ENCODE assay signal across 8 mouse cellular contexts in the genomic region with DNA sequence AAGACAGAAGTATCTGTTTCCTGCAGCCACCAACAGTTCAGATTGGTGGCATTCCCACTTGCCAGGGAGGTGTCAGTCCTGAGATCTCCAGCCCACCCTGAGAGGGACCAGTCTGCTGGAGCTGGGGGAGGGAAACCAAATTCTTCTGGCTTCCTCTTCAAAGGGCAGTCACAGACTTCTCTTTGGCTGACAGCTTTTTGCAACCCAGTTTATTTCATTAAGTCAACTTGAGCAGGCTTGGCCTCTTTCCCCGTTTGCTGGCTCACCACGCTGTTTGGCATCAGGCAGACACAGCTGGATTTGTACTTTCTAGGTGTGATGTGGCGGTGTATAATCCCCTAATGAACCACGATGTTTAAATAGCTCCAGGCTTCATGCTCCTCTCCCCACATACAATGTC.
DNase-seq lines count a peak whose midpoint lies in the region; ATAC-seq lines count a peak whose summit lies in the region.
"Had no signal": no experiment of that assay in that cellular context is flagged by ENCODE, and none has a peak within 500 bp of the region (broad histone marks: within the 10 kb centered on the region; RNA-seq: fewer than 3 reads in every experiment).

No protein-coding gene starts in this region.

- H3K4me1 ChIP-seq in midbrain, embryonic 11.5 days (ENCODE audit: control insufficient read depth, insufficient read depth, low read length) = no peaks in the 10 kb centered on the region; the same call in 1 of the 2 replicates
- H3K4me1 ChIP-seq in midbrain, embryonic 16.5 days (ENCODE audit: control insufficient read depth, insufficient read depth, low read length) = peaks cover 5% of the 10 kb centered on the region
- peaks cover 38% of the 10 kb centered on the region for H3K4me1 ChIP-seq in heart, embryonic 16.5 days (ENCODE audit: control insufficient read depth, insufficient read depth, low read length)

- H3K4me3 ChIP-seq in midbrain, embryonic 11.5 days (ENCODE audit: low read depth, low read length) = no peak overlapping the region
- no peak overlapping the region for H3K4me3 ChIP-seq in midbrain, embryonic 16.5 days (ENCODE audit: low read depth, low read length)
- no peak overlapping the region for H3K4me3 ChIP-seq in heart, embryonic 16.5 days (ENCODE audit: low read length)

- H3K4me2 ChIP-seq in midbrain, embryonic 11.5 days = no peak overlapping the region
- H3K4me2 ChIP-seq in midbrain, embryonic 16.5 days (ENCODE audit: low read length) = no peak overlapping the region
- no peak overlapping the region for H3K4me2 ChIP-seq in heart, embryonic 16.5 days (ENCODE audit: low read depth, low read length)

- DNase-seq in midbrain, embryonic 11.5 days (ENCODE audit: low spot score, missing footprints) = peak; percentile 80
- peak; percentile 82 for DNase-seq in fibroblast of lung, adult 2 months (ENCODE audit: low read depth)
- peak; percentile 41 for DNase-seq in lung, postnatal 25 days (ENCODE audit: low spot score)
- no peak for DNase-seq in kidney, postnatal 25 days
- DNase-seq: thymus, adult 18-20 months had no signal

- H3K27ac ChIP-seq in midbrain, embryonic 11.5 days (ENCODE audit: low read depth, low read length) = no peak overlapping the region
- no peak overlapping the region for H3K27ac ChIP-seq in midbrain, embryonic 16.5 days (ENCODE audit: low read length)
- no peak overlapping the region for H3K27ac ChIP-seq in heart, embryonic 16.5 days (ENCODE audit: low read length)

- no peak for ATAC-seq in midbrain, embryonic 11.5 days (ENCODE audit: low FRiP score)
- ATAC-seq in midbrain, embryonic 16.5 days = no peak
- ATAC-seq in heart, embryonic 16.5 days (replicated peaks; ENCODE audit: extremely low read depth, insufficient read depth, low FRiP score) = peak; percentile 42; the same call in 1 of the 2 replicates
- no peak for ATAC-seq in CD4-positive, CD25-positive, alpha-beta regulatory T cell, adult 4 months

- no peaks in the 10 kb centered on the region for H3K36me3 ChIP-seq in midbrain, embryonic 11.5 days (ENCODE audit: control insufficient read depth, insufficient read depth, low read length)
- H3K36me3 ChIP-seq in midbrain, embryonic 16.5 days (ENCODE audit: control insufficient read depth, insufficient read depth, low read length) = no peaks in the 10 kb centered on the region
- no peaks in the 10 kb centered on the region for H3K36me3 ChIP-seq in heart, embryonic 16.5 days (ENCODE audit: control insufficient read depth, insufficient read depth)

- H3K9ac ChIP-seq in midbrain, embryonic 11.5 days (ENCODE audit: low read length) = no peak overlapping the region
- H3K9ac ChIP-seq in midbrain, embryonic 16.5 days (ENCODE audit: low read depth, low read length) = no peak overlapping the region
- H3K9ac ChIP-seq in heart, embryonic 16.5 days (ENCODE audit: low read length) = no peak overlapping the region

- no peaks in the 10 kb centered on the region for H3K9me3 ChIP-seq in midbrain, embryonic 11.5 days (ENCODE audit: control insufficient read depth, low read length)
- no peaks in the 10 kb centered on the region for H3K9me3 ChIP-seq in midbrain, embryonic 16.5 days (replicated peaks; ENCODE audit: control insufficient read depth, low read length, poor library complexity, severe bottlenecking)
- no peaks in the 10 kb centered on the region for H3K9me3 ChIP-seq in heart, embryonic 16.5 days (replicated peaks; ENCODE audit: control insufficient read depth, low read length)

- H3K27me3 ChIP-seq in midbrain, embryonic 11.5 days (ENCODE audit: control insufficient read depth, insufficient read depth, low read length) = no peaks in the 10 kb centered on the region
- no peaks in the 10 kb centered on the region for H3K27me3 ChIP-seq in midbrain, embryonic 16.5 days (ENCODE audit: control insufficient read depth, insufficient read depth, low read depth, low read length)
- H3K27me3 ChIP-seq in heart, embryonic 16.5 days (ENCODE audit: control insufficient read depth, insufficient read depth, low read length) = no peaks in the 10 kb centered on the region

- WGBS in midbrain, embryonic 11.5 days = 37% methylated on average over 4 of the region's 4 CpGs
- WGBS in midbrain, embryonic 16.5 days = 11% methylated on average over 4 of the region's 4 CpGs
- 23% methylated on average over 4 of the region's 4 CpGs for WGBS in heart, embryonic 16.5 days

Comparison
In these comparisons a context has a peak if more than half of its experiments do, and no peak if none do; other contexts are left out.
1. DNase-seq: peak in midbrain, embryonic 11.5 days (single experiment), fibroblast of lung, adult 2 months (single experiment) and lung, postnatal 25 days (single experiment); none in kidney, postnatal 25 days (0 of 2).